Mouse (Mus musculus) inflammation-experienced regulatory T-cells, adult 6 months (primary cell): ENCODE data around the gene Car7. TPM values are rescaled to one million over a fixed set of nuclear protein-coding genes. Genes with fewer than 3 reads are reported as not detected.
"Not testable (repeated sequence)": the region's sequence is repeated elsewhere in the genome, so short reads cannot be mapped to it uniquely, and the experiment has no call there.

Experiments used
- ATAC-seq: one replicate; pipeline ENCODE4 v1.8.0; 2017
- polyA plus RNA-seq, 3 experiments: library from polyadenylated mRNA; unstranded; fragments of 100-300 nt; shearing (Covaris generic); gene quantifications; one replicate each; pipeline ENCODE4 v1.2.1; 2017

The Car7 gene
- polyA plus RNA-seq, 3 experiments from 2014 or later, result 3.3 to 5.5 (median 5.3) TPM

- ATAC-seq, result peak; percentile 85
Measured at GRCm38 (mm10) chr8:104570436-104571343, 36.2 kb downstream of the Car7 start.

- ATAC-seq, result no peak
Measured at GRCm38 (mm10) chr8:104576820-104577219, 42.3 kb downstream of the Car7 start.

- ATAC-seq, result not testable (repeated sequence)
Measured at GRCm38 (mm10) chr8:104577606-104578005, 43.1 kb downstream of the Car7 start.

- ATAC-seq, result no peak
Measured at GRCm38 (mm10) chr8:104584522-104584921, 50.0 kb downstream of the Car7 start.

GRCm38 (mm10) chr8:104590284-104590683 is 55.8 kb downstream of the Car7 start:
- no peak for ATAC-seq

GRCm38 (mm10) chr8:104591133-104591834 is 56.8 kb downstream of the Car7 start, which contains the start of gene Pdp2:
Gene Pdp2 (plus strand): TSS chr8:104591451.
- ATAC-seq, result peak; percentile 96

GRCm38 (mm10) chr8:104591856-104592255 is 57.4 kb downstream of the Car7 start:
- no peak for ATAC-seq

GRCm38 (mm10) chr8:104592566-104592965 is 58.1 kb downstream of the Car7 start:
- no peak for ATAC-seq

GRCm38 (mm10) chr8:104593536-104594325 is 59.2 kb downstream of the Car7 start:
- ATAC-seq, result no peak

- no peak for ATAC-seq
Measured at GRCm38 (mm10) chr8:104594611-104595362, 60.3 kb downstream of the Car7 start.

- no peak for ATAC-seq
Measured at GRCm38 (mm10) chr8:104595773-104596536, 61.5 kb downstream of the Car7 start.

- ATAC-seq, result no peak
Measured at GRCm38 (mm10) chr8:104597656-104598055, 63.2 kb downstream of the Car7 start.

- ATAC-seq, result no peak
Measured at GRCm38 (mm10) chr8:104598496-104598895, 64.0 kb downstream of the Car7 start.

Other genes starting within 250 kb of the Car7 start
- not detected for gene Cmtm2a, start 241.5 kb upstream of the Car7 start, polyA plus RNA-seq
- not detected for gene Gm45711, start 224.6 kb upstream of the Car7 start, polyA plus RNA-seq
- not detected for gene Cmtm1, start 224.5 kb upstream of the Car7 start, polyA plus RNA-seq
- not detected for gene Gm11020, start 213.1 kb upstream of the Car7 start, polyA plus RNA-seq
- gene Cmtm2b, start 212.5 kb upstream of the Car7 start, polyA plus RNA-seq, result not detected
- gene Cmtm3, start 195.3 kb upstream of the Car7 start, polyA plus RNA-seq, result 10 to 100 TPM; 14.7 to 21.3 (median 17.4) TPM
- under 1 TPM; 0.32 to 0.78 (median 0.64) TPM for gene Cmtm4, start 138.9 kb upstream of the Car7 start, polyA plus RNA-seq
- gene Dync1li2, start 91.6 kb upstream of the Car7 start, polyA plus RNA-seq, result 10 to 100 TPM; 23.7 to 32.8 (median 31.2) TPM
- gene Terb1, start 24.8 kb upstream of the Car7 start, polyA plus RNA-seq, result not detected
- 100 to 1,000 TPM in 1 of 3 experiments, 10 to 100 TPM in 2; 80.0 to 101 (median 91.5) TPM for gene Nae1, start 52 bp upstream of the Car7 start, polyA plus RNA-seq
- 10 to 100 TPM; 13.9 to 19.6 (median 17.5) TPM for gene Pdp2, start 56.8 kb downstream of the Car7 start, polyA plus RNA-seq
- gene Cdh16, start 89.7 kb downstream of the Car7 start, polyA plus RNA-seq, result not detected
- 10 to 100 TPM; 10.3 to 14.0 (median 11.0) TPM for gene Rrad, start 96.6 kb downstream of the Car7 start, polyA plus RNA-seq
- 100 to 1,000 TPM; 101 to 136 (median 117) TPM for gene Ciao2b, start 107.3 kb downstream of the Car7 start, polyA plus RNA-seq
- not detected for gene Ces2a, start 199.3 kb downstream of the Car7 start, polyA plus RNA-seq